Mouse (Mus musculus) left cerebral cortex, adult 2 months (tissue): Measurements from ENCODE around the gene Susd3. TPM values are rescaled to one million over a fixed set of nuclear protein-coding genes. Genes with fewer than 3 reads are reported as not detected.

Source experiments
- DNase-seq, 2 experiments: peaks; one replicate each; pipeline ENCODE4 v3.0.0; 2021 to 2022; ENCODE audit warnings: low spot score in 2 of 2, mixed read lengths in 1 of 2; ENCODE audit errors: extremely low spot score in 1 of 2
- H3K27ac ChIP-seq: fragments of 200-600 bp; 2 replicates; pipeline ENCODE4 v1.8.1; 2022
- H3K4me3 ChIP-seq: fragments of 200-600 bp; 2 replicates; pipeline ENCODE4 v1.8.1; 2022
- CTCF ChIP-seq: fragments of 200-600 bp; IDR thresholded peaks from 2 replicates; pipeline ENCODE4 v1.8.1; 2022; ENCODE audit warnings: antibody characterized with exemption, mild to moderate bottlenecking, moderate library complexity
- intact Hi-C: fragments of 180-260 bp; cut with DNase I; formaldehyde crosslinking; loops from one replicate; pipeline ENCODE4 v1.15.1; 2025
- total RNA-seq, 2 experiments: library from RNA; stranded (reverse); gene quantifications; 2 replicates each; pipeline ENCODE4 v1.2.3; 2021

Susd3 gene
- total RNA-seq, 2 experiments from 2014 or later, result 1.8 to 2.2 TPM

DNA sequence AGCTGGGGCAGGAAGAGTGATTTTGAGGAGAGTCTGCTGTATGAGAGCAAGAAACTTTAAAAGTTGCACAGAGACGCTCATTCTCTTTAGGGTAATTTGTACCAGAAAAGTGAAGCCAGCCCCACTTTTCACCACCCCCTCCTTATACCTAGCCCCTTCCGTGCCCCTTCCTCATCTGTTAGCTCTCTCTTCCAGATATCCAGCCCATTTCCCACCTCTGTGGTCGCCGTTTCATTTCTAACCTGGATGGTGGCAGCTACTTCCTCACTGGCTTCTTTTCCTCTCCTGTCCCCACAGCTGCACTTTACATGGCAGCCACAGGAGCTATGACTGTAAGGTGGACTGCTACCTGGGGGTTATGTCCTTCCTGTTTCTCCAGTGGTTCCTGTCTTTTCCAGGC is 29.1 kb downstream of the Susd3 start:
- H3K27ac ChIP-seq, result no peak overlapping the region
- intact Hi-C loops, result no loop called here
- no peak overlapping the region for H3K4me3 ChIP-seq
- DNase-seq, result no peak
- no peak for TF ChIP-seq CTCF

DNA sequence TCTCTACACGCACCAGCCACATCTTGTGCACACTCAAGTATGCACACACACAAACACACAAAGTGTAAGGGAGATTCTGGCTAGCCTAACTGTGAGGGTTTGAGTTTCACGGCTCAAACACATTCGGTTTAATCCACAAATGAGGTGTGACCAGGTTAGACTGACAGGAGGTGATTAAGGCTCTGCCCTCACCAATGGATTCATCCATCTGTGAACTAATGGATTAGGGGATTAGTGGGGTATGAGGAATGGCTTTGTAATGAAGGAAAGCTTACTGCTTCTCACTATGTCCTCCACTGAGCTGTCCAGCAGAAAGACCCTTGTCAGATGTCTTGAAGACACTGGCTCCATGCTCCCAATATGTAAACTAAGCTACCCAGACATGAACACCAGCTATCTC is 29.9 kb downstream of the Susd3 start:
- no peak for DNase-seq
- Histone ChIP-seq H3K4me3 (no peak overlapping the region), H3K27ac (no peak overlapping the region)
- TF ChIP-seq CTCF, result no peak
- intact Hi-C loops, result no loop called here

DNA sequence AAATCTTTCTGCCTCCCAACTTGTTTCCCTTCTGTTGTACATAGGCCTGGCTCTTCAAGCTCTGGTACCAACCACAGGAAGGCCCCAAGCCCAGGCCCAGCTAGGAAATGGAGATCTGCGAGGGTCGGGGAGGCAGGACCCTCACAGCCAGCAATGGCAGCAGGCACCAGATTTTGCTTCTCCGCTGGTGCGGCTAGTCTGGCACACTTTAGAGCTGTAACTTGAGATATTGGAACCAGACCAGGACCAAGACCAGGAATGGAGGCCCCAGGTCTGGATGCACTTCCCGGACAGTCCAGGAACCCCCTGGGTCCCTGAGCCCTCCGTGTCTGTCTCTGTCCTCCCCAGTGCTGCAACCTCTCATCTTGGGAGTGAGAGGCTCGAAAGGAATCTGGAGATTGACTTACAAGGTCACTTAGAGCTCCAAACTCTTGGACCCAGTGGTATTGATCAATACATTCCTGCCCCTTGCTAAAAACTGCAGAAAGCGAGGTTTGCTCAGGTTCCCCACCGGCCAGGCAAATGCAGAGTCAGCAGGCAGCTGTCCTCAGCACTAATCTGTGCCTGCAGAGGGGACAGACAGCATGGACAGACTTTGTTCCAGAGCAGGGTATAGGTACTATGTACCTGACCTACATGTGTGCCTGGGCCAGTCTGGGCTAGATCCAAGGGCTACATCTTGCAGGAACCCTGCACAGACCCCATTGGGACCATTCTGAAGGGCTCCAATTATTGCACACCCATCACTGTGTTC is 31.5 kb downstream of the Susd3 start:
- TF ChIP-seq CTCF, result no peak
- intact Hi-C loops, result no loop called here
- Histone ChIP-seq H3K27ac (no peak overlapping the region), H3K4me3 (no peak overlapping the region)
- DNase-seq, result no peak

DNA sequence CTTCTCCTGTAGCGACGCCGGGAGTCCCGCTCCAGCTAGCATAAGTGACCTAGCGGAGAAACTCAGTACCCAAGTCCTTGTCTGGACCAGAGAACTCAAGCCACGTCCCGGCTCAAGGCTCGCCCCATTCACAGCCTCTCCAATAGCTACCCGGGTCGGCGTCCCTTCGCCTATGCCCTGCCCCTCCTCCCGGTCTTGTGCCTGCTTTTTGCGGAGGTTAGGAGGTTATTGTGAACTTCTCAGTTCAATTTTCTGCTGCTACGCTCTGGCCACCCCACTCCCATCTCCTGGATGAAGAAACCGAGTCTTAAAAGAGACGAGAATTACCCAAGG is 32.3 kb downstream of the Susd3 start:
- no peak overlapping the region; the same call in 1 of the 2 replicates for H3K27ac ChIP-seq
- peak overlapping the region; percentile 92 for H3K4me3 ChIP-seq
- intact Hi-C loops, result no loop called here
- TF ChIP-seq CTCF, result no peak
- no peak for DNase-seq

DNA sequence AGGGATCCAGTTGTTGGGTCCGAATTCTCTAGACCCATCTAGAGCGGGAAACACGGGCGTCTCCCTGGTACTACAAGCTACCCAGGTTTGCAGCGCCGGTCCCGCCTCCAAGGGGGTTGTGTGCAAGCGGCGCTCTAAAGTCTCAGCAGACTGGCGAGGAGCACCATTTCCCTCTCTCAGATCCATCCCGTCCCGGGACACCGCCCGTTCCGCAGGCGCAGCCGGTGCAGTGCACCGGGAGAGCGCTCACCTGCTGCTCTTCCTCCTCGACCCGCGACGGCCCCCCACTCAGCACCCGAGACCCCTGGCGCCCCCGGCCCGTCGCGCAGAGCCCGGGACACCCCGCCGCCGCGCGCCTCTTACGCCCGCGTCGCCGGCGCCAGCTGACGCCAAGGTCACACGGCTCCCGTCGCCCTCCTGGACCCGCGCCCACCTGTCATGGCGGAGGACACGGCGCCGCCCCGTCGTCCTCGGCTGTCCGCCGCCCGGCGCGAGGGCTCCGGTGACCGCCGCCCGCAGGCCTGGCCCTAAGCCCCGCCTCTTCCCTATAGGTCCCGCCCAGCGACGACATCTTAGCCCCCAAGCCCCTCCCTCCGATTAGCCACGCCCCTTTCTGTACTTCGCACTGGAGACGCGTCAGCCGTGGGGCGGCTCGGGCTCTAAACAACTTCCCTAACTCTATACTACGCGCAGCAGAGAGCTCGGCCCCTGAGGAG is 32.8 kb downstream of the Susd3 start, which contains the start of gene Card19:
Card19 (minus strand) TSS at position 534 of the 716 bp plus-strand sequence.
- peak; percentile 85 to 89 for DNase-seq
- TF ChIP-seq CTCF, result no peak; the same call in 1 of the 2 replicates
- Histone ChIP-seq H3K4me3 (peak within 1 kb of the TSS; percentile 92), H3K27ac (peak within 1 kb of the TSS; percentile 78)
- intact Hi-C loops, result no loop called here

DNA sequence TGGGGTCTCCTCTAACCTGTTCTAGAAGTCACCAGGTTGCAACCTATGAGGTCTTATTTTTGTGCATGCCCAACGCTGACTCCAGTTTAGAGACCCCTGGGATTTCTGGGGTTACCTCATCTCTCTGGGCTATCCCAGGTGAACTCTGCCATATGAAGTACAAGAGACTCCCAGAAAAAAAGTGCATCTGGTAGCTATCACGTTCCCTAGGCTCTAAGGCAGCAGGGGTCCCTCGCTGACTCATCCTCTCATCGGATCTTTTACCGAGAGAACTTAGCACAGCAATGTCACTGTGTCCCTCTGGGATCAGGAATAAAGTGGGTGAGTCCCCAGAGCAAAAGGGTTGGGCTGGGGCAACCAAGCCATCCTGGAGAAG is 33.4 kb downstream of the Susd3 start:
- intact Hi-C loops, result no loop called here
- Histone ChIP-seq H3K27ac (peak overlapping the region; percentile 78), H3K4me3 (peak overlapping the region; percentile 92)
- no peak for DNase-seq
- no peak for TF ChIP-seq CTCF

DNA sequence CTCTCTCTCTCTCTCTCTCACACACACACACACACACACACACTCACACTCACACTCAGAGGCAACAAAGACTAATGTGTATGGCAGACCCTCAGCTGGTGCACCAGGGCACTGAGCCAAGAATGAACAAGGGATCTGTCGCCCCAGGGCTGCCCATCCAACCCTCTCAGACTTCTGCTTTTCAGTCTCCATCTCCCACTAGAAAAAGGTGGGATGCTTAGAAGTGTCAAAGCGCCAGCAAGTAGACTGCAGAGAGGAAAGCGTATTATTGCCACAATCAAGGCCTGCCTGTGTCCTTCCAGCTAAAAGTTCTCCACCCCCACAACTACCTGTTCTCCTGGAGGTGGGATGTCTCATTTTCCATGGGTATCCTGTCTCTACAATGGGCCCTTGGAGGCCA is 34.1 kb downstream of the Susd3 start:
- intact Hi-C loops, result no loop called here
- Histone ChIP-seq H3K27ac (no peak overlapping the region), H3K4me3 (peak overlapping the region; percentile 92; the same call in 1 of the 2 replicates)
- no peak for TF ChIP-seq CTCF
- DNase-seq, result no peak

DNA sequence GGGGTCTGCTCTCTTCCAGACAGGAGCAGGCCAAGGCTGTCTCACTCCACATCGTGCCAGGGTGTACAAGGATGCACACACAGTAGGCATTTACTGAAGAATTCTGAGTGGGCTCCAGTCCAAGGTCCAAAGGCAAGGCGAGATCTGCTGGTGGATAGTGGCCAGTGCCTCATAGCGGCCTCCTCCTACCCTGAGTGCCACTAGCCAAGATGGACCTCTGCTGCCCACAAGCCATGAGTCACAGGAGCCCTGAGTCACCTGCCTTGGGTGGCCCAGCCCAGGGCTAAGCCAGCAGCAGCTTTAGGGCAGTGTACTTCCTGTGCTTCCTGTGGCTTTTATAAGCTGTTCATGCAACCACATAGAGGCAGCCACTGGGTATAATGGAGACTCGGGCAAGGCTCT is 35.0 kb downstream of the Susd3 start:
- H3K27ac ChIP-seq, result peak overlapping the region; percentile 2; the same call in 1 of the 2 replicates
- H3K4me3 ChIP-seq, result no peak overlapping the region
- DNase-seq, result no peak
- intact Hi-C loops, result no loop called here
- TF ChIP-seq CTCF, result no peak

DNA sequence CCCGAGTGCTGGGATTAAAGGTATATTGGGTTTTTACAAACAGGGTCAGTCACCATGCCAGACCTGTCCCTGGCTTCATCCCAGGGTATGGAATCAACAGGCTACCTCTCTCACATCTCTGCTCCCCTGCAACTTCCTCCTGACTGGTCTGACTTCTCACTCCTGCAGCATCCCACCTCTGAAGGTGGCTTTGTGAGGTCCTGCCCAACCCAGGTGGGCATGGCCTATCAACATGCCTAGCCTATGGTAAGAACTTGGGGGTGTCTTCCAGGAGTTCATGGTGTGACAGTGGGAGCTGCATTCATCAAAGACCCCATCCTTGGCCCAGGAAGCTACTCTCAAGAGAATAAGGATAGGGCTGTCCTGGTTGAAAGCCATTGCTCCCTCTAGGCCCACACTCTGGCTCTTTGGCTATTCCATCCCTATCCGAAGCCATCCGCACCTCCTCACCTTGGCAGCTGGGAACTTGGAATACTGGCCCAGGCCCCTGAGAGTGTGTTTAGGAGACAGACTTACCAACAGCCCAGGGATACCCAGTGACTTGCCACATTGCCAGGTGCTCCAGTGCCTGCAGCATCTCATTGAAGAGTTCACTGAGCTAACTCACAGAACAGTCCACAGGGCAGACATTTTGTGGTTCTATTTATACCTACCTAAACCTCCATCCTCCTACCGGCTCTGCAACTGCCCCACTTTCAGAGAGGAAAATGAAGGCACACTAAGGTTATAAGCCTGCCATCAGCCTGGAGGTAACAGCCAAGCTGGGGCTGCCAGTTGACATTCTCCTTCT is 35.6 kb downstream of the Susd3 start:
- TF ChIP-seq CTCF, result no peak
- intact Hi-C loops, result no loop called here
- no peak for DNase-seq
- H3K4me3 ChIP-seq, result no peak overlapping the region
- no peak overlapping the region; the same call in 1 of the 2 replicates for H3K27ac ChIP-seq

DNA sequence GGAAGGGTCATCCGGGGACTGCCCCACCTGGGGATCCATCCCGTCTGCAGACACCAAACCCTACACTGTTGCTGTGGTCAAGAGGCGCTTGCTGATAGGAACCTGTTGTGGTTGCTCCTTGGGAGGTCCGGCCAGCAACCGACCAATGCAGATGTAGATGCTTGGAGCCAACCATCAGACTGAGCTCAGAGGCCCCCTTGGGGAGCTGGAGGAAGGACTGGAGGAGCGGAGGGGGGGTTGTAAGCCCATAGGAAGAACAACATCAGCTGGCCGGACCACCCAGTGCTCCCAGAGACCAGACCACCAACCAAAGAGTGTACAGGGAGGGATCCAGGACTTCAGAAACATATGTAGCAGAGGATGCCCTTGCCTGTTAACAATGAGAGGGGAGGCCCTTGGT is 39.2 kb downstream of the Susd3 start:
- intact Hi-C loops, result no loop called here
- Histone ChIP-seq H3K27ac (no peak overlapping the region), H3K4me3 (no peak overlapping the region)
- TF ChIP-seq CTCF, result no peak
- no peak for DNase-seq

DNA sequence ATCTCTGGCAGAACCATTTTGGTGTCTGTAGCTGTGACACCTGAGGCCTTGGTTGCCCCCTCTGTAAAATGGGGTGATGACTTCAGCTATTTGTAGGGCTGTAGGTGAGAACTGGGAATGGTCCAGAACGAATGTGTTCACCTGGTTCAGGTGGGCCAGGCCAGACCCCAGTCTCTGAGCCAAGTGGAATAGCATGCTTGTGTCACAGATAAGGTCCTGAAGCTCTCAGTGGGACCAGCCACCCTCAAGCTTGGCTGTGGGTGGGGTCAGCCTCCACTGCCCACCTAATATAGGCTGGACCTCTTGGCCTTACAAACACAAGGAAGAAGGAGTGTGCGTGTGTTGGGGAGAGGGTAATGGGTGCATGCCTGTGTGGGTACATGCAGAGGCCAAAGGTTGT is 42.2 kb downstream of the Susd3 start:
- intact Hi-C loops, result no loop called here
- no peak overlapping the region for H3K4me3 ChIP-seq
- no peak for TF ChIP-seq CTCF
- H3K27ac ChIP-seq, result no peak overlapping the region
- no peak for DNase-seq
